Mouse (Mus musculus) left cerebral cortex, adult 11 months (tissue): ENCODE measurements around the gene Med12l.

Experiments
- DNase-seq: peaks from one replicate; pipeline ENCODE4 v3.0.0; 2022; ENCODE audit warnings: low spot score

The Med12l gene

DNA sequence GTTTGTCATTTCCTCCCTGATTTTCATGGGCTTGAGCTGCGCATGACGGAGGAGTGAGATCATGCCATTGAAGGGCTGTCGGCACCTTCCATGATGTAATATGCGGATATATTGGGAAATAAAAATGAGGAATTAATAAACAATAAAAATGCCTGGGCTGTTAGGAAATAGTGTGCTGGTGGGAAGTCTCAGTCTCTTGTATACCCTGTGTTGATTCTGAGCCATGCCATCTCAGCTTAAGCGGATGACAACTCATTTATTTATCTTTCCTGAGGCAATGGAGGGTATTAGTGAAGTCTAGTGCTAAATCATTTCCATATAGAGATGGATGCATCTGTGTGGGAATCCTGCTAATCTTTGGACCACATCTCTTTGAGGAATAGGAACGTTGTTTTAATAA is 242.4 kb downstream of the Med12l start:
- DNase-seq = no peak

DNA sequence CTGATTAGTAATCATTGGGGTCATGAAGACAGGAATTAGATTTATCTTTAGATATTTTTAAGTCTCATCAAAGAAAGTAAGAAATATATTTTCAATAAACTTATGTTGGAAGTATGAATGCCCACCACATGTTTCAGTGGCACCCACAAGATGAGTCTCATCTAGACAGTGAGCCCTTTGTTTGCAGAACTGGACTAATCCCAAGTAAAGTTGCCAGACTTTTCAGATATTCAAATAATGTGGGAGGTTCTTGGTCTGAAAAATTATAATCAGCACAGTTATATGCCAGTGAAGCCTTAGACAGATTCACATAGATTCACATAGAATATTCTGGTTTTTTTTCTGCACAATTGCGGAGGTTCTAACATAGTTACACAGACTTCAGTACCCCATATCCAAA is 244.8 kb downstream of the Med12l start:
- no peak for DNase-seq

DNA sequence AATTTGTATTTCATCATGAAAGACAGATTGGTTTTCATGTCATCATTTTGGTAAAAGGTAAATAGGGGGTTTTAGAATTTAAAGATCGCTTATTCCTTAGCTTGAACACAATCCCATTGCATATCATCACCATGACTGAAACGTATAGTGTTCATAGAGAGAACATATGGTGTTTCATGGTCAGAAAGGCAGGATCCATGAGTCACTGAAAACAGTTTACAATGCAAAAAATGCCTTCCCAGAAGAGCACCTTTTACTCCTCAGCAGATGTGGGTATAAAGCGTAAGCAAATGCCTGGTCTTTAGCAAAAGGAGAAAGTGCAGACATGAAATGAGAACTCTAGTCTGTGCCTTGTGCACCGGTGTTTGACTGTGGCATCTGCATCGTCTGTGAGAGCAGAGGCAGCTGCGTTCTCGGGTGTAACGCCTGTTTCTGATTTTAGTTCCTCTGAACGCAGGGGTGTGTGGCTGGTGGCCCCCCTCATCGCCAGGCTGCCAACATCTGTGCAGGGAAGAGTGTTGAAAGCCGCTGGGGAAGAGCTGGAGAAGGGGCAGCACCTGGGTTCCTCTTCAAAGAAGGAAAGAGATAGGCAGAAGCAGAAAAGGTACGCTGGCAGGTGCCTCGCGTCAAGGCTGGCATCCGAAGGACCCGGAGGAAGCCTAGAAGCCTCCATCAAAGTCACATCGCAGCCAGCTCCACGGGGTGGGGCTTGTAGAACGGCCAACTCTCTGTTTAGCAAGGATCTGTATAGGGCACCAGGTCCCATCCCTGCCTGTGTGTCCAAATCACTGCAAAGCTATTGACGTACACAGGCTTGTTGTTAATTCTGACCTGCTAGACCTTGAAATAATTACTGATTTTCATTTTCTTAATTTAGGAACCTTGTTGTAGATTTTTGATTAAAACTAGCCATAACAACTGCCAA is 252.4 kb downstream of the Med12l start:
- no peak for DNase-seq

DNA sequence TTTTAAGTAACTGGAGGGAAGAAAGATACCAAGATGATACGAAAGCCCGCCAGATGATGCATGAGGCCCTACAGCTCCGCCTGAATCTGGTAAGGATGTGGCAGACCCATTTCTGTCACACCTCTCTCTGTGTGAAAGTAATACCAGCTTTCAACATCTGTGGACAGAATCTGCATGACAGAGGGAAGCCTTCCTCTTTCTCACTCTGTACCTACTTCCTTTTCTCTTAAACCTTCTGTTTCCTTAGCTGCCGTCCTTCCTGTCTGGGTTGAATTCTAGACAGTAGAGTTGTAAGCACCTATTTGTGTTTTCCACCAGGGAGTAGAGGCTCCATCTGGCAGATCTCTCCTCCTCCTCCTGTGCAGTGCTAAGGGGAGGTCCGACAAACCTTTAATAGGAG is 255.1 kb downstream of the Med12l start:
- no peak for DNase-seq

DNA sequence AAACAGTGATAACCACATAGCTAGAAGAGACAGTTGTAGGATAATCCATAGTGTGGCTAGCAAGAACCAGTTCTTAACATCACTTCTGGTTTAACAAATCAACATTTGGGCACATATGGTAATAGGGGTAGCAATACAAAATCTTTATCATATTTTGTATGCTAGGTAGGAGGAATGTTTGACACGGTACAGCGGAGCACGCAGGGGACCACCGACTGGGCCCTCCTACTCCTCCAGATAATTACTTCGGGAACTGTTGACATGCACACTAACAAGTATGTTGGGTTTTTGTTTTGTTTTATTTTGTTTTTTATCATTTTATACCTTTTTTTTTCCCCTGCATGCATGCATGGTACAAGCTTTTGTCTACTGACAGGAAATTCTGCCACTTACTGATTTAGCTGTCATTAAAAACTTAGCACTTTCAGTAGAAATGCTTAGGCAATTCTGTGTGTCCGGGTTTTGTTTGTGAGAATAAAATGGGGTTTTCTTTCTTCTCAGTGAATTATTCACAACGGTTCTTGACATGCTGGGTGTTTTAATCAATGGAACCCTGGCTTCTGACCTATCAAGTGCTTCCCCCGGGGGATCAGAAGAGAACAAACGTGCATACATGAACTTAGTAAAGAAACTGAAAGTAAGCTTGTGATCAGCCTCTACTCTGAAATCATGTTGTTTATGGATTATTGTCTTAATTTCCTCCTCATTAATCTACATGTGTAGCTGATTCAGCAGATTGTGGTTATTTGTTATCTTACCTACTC is 256.3 kb downstream of the Med12l start:
- DNase-seq = no peak

DNA sequence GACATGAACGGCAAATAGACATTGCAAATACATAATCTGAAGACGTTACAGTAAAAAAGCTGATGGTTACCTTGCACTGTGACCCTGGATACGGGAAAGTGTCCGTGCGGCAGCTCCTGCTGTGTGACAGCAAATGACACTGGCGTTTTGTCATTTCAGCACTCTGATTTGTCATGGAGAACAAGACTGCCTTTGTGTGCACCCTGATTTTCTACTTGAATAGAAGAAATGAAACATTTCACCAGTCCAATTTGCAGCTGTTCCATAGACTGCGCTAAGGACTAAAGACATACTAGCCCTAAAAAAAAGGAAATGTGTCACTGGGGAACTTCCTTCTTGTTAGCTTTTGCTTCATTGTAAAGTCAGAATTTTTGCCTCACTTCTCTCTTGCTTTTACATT is 257.1 kb downstream of the Med12l start, which contains the start of gene P2ry12:
Gene P2ry12, minus strand, starts transcription at position 168 of the 400 bp plus-strand sequence.
- no peak for DNase-seq

DNA sequence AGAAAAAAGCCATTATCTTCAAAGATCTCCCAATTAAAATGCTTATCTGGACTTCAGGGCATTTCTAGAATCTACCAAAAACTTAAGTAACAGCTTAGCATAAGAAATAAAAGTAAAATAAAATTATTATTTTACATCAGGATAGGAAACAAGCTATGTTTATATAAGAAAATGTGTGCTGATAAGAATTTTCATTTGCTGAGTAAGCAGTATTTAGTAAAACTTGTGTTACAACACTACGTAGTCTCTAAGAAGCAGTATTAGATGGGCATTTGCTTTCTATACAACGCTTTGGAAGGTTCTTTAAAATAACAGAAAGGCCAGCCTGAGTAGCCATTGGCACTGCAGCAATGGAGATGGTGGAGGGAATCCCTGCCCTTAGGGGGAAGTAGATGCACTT is 257.8 kb downstream of the Med12l start:
- no peak for DNase-seq

DNA sequence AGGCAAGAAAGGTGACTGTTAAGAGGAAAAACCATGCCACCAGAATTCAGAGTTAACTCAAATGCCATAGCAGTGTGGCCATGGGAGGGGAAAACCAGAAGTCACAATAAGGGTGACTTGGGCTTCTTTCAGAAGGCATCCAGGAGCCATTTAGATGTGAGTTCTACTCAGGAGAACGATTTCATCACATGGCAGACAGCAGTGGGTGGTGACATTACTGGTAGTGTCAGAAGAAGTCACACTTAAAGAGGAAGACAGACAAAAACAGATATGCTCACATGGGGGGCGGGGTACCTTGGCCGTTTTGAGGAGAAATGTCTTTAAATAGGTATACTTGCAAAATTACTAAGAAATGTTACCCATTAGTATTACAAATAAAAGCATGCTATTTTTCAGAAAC is 258.4 kb downstream of the Med12l start:
- DNase-seq = no peak

DNA sequence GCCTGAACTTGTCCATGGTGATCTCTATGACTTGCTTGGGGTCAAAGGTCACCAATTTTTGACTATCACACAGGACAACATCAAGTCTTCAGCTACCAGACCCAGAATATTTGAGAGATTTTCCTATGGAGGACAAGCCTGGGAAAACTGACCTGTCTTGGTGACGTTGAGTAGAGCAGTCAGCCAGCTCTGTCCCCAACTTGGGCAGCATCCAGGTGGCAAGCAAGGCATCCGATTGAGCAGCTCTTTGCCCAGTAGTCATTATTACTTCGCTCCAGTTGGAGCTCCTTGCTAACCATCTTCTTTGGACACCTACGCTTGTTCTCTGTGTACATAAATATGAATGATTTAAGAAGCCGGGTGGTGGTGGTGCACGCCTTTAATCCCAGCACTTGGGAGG is 265.2 kb downstream of the Med12l start:
- no peak for DNase-seq

DNA sequence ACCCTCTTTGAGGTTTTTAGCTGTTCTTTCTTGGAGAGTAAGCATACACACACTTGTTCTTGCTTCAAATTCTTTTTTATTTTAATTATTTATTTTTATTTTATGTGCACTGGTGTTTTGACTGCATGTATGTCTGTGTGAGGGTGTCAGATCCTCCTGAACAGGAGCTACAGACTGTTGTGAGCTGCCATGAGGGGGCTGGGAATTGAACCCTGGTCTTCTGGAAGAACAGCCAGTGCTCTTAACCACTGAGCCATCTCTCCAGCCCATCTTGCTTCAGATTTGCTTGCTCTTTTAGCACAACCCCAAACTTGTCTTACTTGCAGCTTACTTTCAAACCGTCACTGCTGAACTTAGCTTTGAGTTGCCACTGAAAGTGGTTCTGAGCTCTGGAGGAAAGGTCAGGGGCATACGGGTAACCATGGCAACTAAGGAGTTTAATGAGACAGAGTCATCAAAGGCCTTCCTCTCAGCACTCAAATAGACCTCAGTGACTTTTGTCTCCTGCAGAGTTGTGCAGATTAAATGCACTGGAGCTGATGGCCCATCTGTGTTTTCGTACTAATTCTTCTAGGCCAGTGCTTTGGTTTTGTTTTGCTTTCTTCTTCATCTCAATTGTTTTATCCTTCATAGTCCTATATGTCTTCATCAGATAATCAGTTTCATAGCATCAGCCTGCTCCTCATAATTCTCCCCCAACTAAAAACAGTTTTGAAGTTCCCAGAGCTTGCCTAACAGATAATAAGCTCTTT is 272.1 kb downstream of the Med12l start:
- DNase-seq = no peak

DNA sequence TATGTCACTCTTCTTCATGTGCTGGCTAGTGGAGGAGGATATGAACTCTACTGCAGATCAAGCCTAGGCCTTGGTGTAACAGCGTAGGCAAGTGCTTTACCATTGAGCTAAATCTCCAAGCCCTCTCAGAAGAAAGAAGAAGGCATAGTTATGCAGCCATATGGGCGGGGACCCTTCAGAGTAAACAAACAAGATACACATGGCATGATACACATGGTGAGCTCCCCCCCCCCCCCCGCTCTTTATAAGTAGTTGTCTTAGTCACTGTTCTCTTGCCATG is 272.6 kb downstream of the Med12l start:
- DNase-seq = no peak

DNA sequence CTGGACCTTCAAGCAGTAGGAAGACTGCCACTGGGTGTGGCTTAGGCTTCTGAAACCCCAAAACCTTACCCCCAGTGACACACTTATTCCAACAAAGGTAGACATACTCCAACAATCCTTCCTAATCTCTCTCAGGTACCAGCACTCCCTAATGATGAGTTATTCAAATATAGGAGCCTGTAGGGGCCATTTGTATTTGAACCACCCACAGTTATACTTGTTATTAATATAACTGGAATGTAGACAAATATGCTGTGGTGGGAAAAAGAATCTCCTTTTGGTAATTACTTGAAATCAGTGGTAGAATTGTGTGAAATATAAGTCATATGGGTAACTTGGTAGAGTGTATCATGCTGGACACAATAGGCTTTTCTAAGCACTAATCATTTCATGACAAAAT is 273.0 kb downstream of the Med12l start:
- no peak for DNase-seq

DNA sequence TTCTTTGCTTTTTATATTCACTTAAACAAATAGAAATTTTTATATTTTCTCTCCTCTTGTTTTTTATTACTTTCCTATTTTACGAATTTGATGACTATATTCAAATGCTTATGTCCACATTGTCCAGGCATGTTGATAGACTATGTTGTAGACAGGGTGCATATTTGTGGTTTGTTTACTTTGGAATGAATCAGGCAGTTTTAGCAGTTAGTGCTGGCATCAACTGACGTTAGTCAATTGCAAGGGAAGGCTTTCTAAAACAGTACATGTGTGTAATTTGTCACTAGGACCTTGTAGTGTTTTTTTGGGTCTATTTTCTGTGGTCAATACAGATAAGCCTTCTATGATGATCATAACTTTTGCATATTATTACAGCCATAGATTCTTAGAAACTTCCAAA is 284.9 kb downstream of the Med12l start:
- no peak for DNase-seq

DNA sequence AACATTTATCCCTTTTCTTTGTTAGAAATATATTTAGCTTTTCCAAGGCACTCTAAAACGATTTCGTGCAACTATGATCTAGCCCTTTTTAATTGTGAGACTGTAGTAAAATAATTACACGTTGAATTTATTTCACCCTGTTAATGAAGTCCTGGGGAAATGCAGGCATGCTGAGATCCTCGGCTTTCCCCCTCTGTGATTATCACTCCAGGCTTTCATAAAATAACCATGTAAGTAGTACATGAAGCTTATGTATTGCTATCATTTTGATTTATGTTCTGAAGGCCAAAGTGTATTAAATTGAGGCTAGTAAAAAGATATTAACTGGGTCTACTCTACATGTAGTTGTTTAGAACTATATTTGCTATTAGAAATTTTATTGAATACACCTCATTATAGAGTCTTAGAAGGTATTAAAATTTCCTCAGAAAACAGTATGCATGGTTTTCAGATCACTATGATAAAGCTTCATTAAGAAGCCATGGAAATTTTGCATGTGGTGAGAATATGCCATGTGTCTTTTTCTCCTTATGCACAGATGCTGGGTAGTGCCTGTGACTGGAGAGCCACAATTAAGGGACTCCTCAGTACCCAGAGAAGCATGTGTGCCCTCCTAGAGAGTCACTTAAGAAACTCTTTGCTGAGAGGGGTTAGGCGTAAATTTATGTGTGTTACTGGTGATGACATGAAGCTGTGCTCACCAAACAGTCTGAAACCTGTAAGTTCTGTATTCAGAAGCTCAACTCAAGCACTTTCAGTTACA is 288.0 kb downstream of the Med12l start:
- DNase-seq = no peak

DNA sequence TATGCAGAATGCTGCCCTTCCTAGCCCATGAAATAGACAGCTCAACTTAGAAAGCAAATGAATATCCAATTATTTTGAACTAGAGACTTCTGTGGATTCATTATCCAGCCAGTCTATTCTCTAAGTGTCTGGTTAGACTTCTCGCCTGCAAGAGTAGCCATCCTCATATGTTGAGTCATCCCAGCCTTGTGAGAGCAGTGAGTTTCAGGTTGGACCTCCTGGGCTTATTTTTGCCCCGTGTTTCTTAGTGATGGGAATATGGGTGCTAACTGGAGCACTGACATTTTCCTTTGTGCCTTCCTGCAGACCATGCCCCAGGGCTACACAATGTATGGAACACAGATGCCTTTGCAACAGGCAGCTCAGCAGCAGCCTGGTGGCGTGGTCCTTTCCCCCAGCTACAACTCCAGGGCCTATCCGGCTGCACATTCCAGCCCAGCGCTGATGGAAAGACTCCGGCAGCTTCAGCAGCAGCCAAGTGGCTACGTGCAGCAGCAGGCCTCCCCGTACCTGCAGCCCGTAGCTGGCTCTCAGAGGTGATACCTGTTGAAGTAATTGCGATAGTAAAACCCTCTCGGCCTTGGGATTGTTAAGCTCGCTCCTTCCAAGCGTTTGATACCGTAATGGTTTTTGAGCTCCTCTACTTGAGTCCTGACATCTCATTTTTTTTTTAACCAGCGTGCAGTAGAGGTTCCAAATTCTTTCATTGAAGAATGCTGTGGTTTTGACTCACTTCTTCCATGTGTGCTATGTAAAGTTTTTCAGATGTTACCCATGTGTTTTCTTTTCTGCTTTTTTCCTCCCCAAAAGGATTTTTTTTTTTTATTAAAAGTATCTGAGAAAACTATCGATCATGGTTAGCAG is 290.3 kb downstream of the Med12l start:
- DNase-seq = no peak

DNA sequence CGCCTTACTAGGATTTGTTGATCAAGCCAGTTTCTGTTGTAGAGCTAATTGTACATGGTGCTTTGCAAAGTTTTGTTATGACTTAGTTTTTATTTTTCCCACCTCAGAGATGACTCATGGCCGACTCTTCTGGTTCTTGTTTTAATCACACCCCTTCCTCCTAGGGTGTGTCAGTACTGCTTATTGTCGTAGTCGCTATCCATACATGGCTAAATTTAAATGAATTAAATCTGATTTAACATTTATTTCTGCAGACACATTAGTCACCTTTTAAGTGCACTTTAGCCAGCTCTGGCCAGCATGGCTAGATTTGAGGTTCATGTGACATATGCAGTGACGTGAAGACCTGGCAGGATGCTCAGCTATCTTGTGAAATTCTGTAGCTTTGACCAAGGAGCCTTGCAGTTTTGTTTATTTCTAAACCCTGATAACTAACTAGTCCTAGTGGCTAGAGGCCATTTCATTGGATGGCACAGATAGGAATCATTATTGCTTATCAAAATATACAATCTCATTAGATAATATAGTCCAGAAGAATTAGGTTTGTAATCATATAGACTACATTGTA is 291.0 kb downstream of the Med12l start:
- no peak for DNase-seq

DNA sequence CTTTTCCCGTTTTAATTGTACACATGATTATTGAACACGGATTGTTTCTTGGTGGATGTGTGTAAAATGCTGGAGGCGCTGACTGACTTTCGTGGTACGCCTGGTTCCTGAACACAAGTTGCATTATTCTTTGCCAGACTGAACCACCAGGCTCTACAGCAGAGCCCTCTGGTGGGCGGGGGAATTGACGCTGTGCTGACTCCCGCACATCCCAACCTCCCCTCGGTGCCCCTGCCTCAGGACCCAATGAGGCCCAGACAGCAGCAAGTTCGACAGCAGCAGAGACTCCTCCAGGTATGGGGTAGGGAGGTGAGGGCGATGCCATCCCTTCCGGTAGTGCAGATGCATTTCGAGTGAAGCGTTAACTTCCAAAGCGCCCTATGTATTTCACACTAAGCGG is 292.0 kb downstream of the Med12l start:
- DNase-seq = no peak

DNA sequence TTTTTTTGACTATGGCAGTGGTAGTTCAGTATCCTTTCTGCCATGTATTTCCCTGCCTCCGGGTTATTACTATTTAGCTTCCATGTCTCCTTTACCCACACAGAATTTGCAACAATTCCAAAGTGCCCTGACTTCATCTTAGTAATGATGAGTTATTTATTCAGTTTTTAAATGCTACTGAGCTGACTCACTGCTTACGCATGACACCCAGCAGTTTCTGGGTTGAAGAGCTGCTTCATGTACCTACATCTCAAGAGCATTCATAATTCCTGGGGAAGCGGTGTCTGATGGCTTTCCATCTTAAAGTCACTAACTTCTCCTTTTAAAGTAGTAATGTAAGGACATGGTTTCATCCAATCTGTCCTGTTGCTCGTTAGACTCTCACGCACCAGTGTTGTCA is 299.3 kb downstream of the Med12l start:
- no peak for DNase-seq

DNA sequence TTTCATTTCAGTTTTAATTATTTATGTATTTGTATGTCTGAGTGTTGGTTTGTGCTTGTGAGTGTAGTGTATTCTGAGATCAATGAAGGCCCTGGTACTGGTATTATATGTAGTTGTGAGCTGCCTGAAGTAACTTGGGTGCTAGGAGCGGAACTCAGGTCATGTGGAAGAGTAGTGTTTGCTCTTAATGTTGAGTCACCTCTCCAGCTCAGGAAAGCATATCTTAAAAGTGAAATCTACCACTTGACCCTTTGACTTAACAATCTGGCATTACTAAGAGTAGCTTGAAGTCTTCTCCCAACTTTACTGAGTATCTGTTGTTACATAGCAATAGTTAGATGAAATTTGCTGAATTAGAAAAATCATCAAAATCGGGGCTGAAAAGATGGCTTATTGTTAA is 299.9 kb downstream of the Med12l start:
- no peak for DNase-seq

DNA sequence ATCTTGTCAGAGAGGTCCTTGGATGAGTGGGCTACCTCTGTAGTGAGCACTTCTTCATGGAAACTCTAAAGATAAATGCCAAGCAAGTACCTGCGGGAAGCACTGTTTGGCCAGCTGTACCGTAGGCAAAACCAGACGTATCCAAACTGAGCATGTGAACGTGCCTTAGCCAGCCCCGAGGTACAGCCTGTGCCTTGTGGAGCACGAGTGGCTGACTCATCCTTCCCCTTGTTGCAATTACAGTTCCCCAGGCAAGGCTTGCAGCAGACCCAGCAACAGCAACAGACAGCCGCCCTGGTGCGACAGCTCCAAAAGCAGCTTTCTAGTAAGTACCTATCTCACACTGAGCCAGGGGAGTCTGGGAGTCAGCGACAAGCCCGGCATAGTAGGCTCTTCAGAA is 307.0 kb downstream of the Med12l start:
- DNase-seq = peak; percentile 37

DNA sequence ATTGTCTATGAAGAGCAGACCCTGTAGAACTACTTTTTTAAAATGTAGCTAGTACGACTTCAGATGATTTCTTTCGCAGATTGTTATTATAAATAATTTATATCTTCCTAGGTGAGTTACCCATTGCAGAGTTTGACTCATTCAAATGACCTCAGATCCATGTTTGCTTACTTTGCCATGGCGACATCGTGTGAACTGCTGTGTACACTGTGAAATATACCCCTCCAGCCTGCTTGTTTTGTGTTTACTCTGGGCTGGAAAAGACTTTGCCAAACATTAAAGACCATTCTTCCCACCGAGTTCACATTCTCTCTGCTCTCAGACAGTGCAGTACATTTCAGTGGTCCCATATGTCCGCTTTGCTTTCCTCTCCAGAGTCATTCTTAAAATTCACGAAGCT is 310.5 kb downstream of the Med12l start:
- no peak for DNase-seq
